Mouse (Mus musculus): Measurements from ENCODE around the gene Emg1.
"Not testable (repeated sequence)": the region's sequence is repeated elsewhere in the genome, so short reads cannot be mapped to it uniquely, and the experiment has no call there.

Emg1 gene

DNA sequence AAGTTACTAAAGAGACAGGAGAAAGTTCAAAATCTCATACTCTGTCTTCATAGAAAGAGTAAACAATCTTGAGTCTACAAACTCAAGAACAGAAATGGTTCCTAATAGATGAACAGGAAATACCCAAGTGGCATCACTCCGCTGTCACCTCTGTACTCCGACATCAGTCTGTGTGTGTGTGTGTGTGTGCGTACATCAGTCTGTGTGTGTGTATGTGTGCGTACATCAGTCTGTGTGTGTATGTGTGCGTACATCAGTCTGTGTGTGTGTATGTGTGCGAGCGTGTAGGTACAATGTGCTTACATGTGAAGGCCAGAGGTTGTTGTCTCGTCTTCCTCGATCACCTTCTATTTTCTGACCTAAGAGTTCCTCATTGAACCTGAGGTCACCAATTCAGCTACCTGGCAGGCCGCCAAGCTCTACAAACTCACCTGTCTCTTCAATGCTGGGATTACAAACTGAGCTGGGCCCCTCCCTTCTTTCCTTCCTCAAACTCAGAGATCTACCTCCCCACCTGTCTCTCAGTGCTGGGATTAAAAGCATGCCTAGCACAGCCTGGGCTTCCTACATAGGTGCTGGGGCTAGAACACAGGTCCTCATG lies 3.6 kb downstream of the Emg1 start:
- DNase-seq (ENCODE audit: low spot score): no peak

GRCm38 (mm10) chr6:124706061-124706627 lies 5.8 kb downstream of the Emg1 start:
- no peak for DNase-seq (ENCODE audit: low spot score)

GRCm38 (mm10) chr6:124704417-124704816 lies 7.6 kb downstream of the Emg1 start:
- DNase-seq (ENCODE audit: low spot score): no peak

DNA sequence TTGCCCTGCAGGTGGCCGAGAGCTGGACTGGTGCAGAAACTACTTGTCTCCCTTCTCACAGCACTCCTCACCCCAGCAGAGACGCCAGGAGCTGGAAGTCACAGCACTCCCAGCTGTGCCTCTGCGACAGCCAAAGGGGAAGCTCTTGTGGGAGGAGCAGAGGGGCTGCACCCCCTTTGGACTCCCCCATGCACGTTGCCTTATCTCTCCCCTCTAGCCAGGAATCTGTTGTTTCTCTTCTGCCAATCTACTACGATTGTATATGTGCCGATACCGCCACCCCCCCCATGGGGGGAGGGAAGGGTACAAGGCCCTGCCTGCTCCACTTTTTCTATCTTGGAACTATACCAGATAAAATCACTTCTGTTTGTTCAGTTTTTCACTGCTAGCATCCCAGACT lies 8.2 kb downstream of the Emg1 start:
- no peak for DNase-seq (ENCODE audit: low spot score)

DNA sequence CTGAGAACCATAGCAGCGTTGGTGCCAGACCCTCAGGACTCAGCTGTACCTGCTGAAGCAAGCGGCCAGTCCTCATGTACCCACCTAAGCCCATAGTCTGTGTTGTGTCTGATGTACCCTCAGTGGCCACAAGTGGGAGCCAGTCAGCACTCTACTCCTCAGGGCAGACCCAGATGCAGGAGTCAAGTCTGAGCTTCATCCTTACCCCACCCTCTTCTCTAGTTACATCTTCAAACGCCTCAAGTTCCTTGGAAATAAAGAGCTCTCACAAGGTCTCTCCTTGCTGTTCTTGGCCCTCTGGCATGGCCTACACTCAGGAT lies 9.2 kb downstream of the Emg1 start:
- DNase-seq (ENCODE audit: low spot score): peak; percentile 53

DNA sequence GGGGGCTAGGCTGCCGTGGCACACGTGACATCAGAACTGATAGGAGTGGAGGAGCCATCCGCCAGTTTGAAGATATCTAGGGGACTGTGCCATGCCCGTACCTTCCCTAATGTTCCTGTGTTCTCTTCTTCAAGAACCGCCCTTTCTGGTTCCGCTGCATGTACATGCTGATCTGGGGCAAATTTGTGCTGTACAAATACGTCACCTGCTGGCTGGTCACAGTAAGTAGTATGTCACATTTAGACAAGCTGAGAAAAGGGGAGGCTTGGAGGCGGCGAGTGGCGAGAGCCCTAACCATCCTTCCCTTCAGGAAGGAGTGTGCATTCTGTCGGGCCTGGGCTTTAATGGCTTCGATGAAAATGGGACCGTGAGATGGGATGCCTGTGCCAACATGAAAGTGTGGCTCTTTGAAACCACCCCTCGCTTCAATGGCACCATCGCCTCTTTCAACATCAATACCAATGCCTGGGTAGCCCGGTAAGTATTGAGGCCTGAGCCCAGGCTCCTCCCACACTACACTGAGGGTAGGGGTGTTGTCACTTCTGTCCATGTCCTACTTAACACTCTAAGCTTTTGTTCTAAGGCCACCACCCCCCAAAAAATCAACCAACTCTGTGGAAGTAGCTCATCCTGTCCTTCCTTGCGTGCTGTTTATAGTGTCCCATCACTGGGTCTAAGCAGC lies 9.7 kb downstream of the Emg1 start:
- DNase-seq (ENCODE audit: low spot score): no peak

DNA sequence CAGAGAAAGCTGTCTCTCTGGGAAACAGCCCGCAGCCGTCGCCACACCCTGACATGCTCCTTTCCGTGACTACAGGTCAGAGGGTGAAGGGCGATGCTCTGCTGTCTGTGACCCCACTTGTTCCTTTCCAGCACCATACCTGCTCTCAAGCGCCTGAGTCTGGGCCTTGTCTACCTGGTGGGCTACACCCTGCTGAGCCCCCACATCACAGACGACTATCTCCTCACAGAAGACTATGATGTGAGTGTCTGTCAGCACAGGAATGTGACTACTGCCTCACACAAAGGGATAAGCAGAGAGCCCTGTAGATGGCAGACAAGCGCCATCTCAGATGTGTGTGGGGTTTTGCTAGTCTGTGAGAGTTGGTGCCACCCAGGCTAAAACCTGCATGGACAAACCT lies 10.6 kb downstream of the Emg1 start:
- DNase-seq (ENCODE audit: low spot score): no peak

- DNase-seq (ENCODE audit: low spot score): peak; percentile 32
These were observed 11.9 kb downstream of the Emg1 start for GRCm38 (mm10) chr6:124699962-124700610.

GRCm38 (mm10) chr6:124699366-124699765 lies 12.6 kb downstream of the Emg1 start:
- no peak for DNase-seq (ENCODE audit: low spot score)

DNA sequence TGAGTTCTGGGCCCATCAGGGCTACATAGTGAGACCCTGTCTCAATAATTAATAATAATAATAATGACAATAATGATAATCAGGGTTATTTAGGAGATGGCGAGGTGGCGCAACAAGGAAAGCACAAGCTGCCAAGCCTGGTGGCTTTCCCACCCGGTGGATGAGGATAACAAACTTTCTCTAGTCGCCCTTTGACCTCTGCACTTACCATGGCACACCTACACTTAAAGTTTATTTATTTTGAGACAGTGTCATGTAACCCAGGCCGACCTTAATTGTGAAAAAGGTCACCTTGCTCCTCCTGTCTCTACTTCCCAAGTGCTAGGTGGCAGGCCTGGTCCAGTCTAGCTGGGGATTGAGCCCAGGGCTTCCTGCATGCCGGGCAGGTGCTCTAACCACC lies 13.2 kb downstream of the Emg1 start:
- no peak for DNase-seq (ENCODE audit: low spot score)

DNA sequence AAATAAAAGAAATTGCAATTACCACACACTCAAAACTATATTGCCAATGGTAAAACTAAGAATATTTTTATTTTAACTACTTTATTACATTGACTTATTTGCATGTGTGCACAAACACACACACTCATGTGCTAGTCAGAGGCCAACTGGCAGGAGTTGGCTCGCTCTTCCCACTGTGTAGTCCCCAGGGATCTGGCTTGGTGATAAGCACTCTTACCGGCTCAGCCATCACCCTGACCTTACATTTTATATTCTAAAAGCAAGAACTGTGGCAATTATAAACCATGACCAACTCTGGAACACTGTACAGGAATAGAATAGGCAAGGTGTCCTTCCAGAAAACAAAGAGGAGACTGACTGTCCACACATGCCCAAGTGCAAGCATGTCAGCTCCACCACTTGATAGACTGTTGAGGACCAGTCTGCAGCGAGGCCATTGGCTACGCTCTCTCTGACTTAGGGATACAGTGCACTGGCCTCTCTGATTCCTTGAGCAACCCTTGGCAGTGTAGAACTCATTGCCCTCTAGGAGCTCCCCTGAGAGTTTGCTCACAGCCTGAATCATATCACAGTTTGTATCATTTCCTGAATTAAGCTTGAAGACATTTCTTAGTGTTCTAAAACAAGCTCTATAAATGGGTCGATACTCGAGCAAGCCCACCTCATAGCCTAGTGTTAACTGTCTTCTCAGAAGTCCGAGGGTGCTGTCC lies 15.4 kb downstream of the Emg1 start:
- DNase-seq (ENCODE audit: low spot score): no peak

- no peak for DNase-seq (ENCODE audit: low spot score)
These were observed 17.6 kb downstream of the Emg1 start for GRCm38 (mm10) chr6:124694166-124694955.

DNA sequence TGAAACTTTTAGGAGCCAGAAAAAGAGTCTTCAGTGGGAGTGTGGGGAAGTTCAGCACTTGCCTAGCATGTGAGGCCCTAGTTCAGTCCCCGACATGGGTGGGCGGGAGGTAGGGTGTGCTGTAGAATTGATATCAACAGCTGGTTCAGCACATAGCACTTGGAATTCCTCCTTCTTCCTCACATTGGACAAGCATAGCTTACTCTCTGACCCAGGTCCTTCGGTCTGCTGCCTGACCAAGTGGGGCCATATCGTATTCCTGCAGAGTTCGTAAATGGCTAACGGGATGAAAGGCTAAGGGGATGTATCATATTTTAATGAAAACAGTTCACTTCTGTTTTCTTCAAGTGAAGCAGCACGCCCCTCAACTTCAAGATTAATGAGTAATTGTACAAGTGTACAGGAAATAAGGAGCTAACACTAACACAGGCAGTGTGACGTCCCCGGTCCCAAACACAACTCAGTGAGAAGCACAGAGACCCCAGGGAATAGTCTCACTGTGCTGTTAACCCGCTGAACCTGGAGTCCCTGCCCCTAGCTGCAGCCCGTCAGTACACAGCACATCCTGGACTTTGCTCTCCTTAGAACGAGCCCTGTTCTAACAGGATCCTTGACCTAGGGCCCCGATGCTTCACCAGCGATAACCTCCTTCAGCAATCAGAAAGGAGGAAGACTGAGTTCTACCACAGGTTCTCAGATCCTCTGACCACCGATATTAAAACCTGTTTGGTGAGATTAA lies 18.6 kb downstream of the Emg1 start:
- DNase-seq (ENCODE audit: low spot score): no peak

- DNase-seq (ENCODE audit: low spot score): no peak
These were observed 21.5 kb downstream of the Emg1 start for GRCm38 (mm10) chr6:124690517-124690916.

GRCm38 (mm10) chr6:124689011-124689410 lies 23.0 kb downstream of the Emg1 start:
- DNase-seq (ENCODE audit: low spot score): no peak

DNA sequence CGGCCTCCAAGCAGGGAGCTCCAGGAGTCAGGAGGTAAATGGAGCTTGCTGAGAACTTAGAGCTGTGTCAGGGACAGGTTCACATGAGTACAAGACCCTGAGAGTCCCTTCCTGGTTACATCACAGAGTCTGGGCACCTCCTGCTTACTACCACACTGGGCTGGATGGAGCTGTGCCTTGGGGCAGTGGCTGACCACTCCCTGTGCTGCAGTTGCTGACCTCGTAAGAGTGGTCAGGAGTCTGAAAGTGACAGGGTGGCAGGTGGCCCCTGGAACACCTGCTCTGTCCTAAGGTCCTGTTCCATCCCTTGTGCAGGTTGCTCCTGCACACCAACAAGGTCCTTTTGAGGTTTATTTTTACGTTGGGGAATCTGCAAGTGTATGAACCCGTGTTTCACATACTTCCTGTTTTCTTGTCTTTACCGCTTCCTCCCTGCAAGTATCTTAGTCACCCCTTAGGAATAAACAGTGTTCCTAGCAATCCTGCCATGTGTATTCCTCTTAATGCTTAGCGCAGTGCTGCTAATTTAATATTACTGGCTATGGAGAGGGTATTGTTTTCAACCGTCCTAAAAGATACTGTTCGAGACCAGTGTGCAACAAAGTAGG lies 23.7 kb downstream of the Emg1 start:
- no peak for DNase-seq (ENCODE audit: low spot score)

- not testable (repeated sequence) for DNase-seq (ENCODE audit: low spot score)
These were observed 25.3 kb downstream of the Emg1 start for GRCm38 (mm10) chr6:124686644-124687043.

GRCm38 (mm10) chr6:124685606-124686386 lies 26.2 kb downstream of the Emg1 start:
- DNase-seq (ENCODE audit: low spot score): no peak

DNA sequence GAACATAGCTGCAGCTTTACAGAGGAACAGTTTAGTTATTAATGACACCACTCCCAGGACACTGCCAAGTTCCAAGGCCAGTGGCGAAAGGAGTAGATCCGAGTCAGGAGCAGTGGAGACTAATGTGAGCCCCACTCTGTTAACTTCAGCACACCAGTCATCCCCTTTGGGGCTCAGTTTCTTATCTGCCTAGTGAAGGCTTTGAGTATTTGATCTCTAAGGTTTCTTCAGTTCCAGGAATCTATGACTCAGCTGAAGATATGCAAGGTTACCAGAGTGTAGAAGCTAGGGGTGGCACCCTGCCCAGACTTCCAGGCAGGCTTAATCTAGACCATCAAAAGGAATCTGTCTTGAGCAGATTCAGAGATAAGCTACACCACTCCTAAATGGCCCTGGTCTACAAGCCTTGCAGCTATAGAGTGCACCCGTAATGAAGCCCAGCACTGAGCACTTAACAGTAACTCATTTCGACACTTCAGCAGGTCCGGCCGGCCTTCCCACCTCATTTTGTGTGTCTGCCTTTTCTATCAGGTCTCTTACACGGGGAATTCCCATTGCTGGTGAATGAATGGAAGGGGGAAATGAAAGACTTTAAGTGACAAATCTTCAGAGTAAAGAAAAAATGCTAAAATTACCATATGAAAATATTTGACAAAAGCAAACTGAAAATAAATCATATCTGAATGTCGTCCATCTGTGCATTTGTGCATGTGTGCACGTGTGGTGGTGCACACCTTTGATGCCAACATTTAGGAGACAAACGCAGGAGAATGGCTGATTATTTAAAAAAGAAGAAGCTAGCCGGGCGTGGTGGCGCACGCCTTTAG lies 28.2 kb downstream of the Emg1 start:
- DNase-seq (ENCODE audit: low spot score): no peak
